Mouse (Mus musculus) adrenal gland, adult (tissue): Measurements from ENCODE around the gene Iqsec1.

Source experiments
- DNase-seq, 2 experiments: peaks; one replicate each; pipeline ENCODE4 v3.0.0; 2022 to 2023; ENCODE audit warnings: low spot score in 1 of 2; ENCODE audit not compliant: inconsistent age in 2 of 2

Gene Iqsec1

GRCm38 (mm10) chr6:90816551-90816950 is 171.9 kb downstream of the Iqsec1 start:
- DNase-seq = no peak

GRCm38 (mm10) chr6:90815341-90815740 is 173.1 kb downstream of the Iqsec1 start:
- DNase-seq = no peak

- DNase-seq = no peak
These were observed 175.0 kb downstream of the Iqsec1 start for GRCm38 (mm10) chr6:90813526-90813925.

DNA sequence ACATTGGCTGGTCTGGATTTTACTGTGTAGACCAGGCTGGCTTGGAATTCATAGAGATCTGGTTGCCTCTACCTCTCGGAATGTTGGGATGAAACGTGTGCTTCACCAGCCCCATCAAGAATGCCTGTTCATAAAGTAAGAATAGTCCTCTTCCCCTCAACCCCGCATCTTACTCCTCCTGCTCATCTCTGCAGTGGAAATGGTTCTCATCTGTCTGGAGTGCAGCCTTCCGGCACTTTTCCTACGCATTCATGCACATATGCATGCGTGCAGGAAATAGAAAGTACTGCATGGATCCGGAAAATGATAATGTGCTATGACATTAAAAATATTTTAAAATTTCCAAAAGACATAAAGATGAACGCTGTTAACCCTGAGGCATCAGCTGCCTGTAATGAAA is 175.9 kb downstream of the Iqsec1 start:
- DNase-seq = no peak

DNA sequence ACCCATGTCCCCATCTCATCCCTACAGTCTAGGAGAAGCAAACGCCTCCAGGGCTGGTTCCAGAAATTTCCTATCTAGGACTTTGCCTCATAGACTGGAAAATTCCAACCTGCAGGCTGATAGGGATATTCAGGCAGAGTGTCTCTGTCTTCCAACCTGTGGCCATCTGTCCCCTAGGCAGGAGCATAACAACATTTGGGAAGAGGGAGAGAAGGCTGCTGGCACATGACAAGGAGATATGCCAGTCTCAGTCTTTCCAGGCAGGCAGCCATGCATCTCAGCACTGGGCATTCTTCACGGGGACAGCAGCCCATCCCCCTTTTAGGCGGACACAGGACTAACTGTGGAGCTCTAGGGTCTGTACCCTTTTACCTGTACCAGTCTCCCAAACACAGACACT is 176.4 kb downstream of the Iqsec1 start:
- no peak for DNase-seq

- DNase-seq = no peak
These were observed 177.9 kb downstream of the Iqsec1 start for GRCm38 (mm10) chr6:90810576-90810975.

DNA sequence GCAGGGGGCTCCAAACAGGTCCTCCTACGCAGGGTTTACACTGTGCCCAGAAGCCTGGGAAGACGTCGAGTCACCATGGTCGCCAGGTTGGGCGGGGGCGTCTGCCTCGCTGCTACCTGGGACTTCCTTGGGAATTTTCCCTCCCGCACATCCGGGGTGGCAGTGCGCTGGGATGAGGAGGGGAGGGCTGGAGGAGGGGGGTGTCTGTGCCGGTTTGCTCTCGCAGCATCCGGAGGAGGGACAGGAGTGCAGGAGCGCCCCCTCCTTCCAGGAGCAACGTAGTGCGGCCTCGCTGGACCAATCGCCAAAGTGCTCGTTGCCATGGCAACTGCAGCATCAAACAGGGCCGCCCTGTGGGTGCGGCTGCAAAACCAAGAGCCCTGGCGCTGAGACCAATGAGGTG is 178.5 kb downstream of the Iqsec1 start:
- peak; percentile 67 to 76 for DNase-seq

GRCm38 (mm10) chr6:90809077-90809840 is 179.2 kb downstream of the Iqsec1 start:
- no peak for DNase-seq

GRCm38 (mm10) chr6:90808544-90808943 is 179.9 kb downstream of the Iqsec1 start:
- DNase-seq = no peak

DNA sequence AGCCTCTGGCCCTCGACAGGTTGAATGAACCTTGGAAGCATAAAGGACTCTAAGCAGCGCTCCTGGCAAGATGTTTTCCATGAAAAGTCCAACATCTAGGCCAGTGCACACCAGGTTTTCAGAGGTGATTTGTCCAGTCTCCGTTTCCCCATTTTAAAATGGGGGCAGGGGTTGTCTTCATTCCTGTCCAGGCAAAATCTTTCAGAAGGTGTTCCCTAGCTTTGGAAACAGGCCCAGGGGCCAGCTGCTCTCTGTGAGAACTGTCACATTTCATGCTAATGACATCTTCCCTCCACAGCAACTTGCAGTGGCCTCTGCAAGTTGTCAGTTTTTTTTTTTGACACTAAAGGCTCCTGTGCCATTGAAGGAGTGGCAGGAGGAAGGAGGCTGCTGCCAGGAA is 180.4 kb downstream of the Iqsec1 start:
- no peak for DNase-seq

DNA sequence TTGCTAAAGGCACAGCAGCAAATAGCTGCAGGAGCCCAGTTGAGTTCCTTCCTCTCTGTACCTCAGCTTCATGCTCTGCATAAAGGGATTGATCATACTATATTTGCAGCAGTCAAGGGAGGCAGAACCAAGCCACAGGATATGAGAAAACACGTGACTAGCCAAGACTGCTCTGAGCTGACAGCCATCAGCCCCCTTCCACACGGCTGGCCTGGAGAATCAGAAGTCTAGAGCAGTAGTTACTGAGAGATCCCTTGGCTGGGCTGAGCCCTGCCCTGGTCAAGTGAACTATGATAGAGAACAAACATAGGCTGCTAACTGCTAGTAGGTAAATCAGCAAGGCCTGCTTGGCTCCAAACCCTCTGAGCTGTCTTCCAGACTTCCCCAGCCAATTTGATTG is 180.9 kb downstream of the Iqsec1 start:
- no peak for DNase-seq

DNA sequence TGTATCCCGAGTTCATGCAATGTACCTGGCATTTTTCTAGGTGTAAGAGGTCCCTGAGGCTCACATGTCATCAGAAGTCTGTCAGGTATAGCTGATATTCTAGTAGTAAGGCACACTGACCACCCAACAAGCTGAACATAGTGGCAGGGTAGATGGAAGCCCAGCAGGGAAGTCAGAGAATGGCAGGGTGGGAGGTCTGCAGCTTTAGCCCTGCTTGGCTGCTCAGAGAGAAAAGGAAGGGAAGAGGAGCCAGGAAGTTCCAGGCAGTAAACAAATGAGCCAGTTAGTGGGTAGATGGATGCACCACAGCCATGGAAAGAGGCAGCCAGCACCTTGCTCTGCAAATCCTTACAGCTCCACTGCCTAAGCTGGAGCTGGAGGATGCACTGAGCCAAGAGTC is 181.7 kb downstream of the Iqsec1 start:
- no peak for DNase-seq

DNA sequence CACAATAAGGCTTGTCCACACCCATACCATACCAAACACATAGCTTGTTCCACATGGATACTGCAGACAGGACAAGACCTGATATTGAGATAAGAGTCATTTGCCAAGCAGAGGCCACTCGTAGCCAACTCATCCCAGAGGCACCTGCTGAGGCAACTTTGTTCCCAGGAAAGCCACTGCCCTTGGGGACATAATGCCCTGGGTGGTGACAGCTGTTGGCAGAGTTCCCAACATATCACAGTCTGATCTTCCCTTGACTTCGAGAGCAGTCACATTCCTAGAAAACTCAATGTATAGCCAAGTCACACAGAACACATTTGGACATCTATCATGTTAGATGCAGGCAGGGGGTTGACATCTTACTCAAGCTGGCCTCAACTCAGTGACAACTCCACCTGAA is 183.4 kb downstream of the Iqsec1 start:
- DNase-seq = no peak

GRCm38 (mm10) chr6:90804646-90805045 is 183.8 kb downstream of the Iqsec1 start:
- no peak for DNase-seq

DNA sequence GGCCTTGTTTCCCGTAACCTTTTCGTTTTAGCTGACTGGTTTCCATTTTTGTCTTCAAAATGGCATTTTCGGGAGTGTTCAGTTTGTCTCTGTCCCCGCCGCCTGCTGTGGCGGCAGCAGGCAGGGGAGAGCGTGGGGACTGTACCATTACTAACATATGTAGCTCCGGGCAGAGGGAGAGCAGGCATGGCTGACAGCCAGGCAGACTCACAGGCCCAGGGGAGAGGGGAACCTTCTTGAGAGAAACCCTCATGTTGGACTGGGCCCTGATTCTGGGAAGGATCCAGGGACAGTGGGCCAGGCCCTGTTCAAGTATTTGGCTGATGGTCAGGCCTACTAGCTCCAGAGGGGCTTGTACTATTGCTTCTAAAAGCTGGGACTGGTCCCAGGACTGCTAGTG is 185.9 kb downstream of the Iqsec1 start:
- DNase-seq = no peak

DNA sequence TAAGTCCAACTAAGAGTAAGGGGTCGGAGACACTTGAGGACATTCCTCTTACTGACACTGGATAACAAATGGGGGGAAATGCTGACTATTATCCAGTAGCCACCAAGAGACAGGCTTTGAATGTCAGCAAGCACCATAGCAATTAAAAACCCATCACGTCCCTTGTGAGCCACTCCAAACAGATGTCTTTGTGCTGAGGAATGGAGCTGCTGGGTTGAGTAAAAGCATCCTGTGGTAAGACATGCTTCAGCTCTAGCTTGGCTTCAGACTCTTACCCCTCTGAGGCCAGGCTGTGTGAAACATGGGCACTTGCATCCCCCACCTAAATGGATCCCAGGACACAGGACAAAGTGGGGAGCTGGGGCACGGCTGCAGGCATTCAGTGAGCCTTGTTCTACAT is 186.4 kb downstream of the Iqsec1 start:
- no peak for DNase-seq

DNA sequence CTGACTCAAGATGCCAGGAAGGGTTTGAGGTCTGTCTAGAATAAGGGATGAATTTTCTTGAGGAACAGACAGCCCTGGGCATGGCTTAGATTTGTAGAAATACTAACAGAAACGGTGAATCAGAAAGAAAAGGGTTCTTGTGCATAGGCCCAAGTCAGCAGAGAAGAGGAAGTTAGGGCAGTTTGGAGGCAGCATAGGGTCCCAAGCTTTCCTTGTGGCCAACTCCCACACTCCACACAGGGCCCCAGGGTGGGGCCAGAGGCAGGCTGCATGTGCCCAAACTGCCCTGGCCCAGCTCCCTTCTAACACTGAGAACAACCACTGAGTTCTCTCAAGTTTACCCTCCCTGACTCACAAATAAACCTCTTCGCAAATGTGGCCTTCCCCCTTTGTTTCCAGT is 187.7 kb downstream of the Iqsec1 start:
- no peak for DNase-seq

GRCm38 (mm10) chr6:90799116-90799515 is 189.4 kb downstream of the Iqsec1 start:
- DNase-seq = peak in 1 of 2 experiments; percentile 64

DNA sequence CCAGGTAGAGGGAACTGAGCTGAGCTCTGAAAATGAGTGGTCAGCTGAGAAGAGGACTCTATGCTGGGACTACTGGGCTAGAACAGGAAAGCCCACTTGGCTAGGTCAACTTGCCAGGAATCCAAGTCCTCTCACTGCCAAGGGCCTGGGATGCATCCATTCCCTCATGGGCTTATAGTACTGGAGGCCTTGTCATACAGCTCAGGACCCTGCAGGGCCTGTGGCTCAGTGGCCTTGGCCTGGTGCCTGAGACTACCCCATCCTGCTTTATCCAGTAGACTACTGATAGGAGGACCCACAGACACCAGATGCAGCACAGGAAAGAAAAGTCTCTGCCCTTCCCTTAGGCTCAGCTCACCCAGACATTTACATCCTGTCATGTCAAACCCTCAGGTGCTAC is 190.3 kb downstream of the Iqsec1 start:
- DNase-seq = no peak

DNA sequence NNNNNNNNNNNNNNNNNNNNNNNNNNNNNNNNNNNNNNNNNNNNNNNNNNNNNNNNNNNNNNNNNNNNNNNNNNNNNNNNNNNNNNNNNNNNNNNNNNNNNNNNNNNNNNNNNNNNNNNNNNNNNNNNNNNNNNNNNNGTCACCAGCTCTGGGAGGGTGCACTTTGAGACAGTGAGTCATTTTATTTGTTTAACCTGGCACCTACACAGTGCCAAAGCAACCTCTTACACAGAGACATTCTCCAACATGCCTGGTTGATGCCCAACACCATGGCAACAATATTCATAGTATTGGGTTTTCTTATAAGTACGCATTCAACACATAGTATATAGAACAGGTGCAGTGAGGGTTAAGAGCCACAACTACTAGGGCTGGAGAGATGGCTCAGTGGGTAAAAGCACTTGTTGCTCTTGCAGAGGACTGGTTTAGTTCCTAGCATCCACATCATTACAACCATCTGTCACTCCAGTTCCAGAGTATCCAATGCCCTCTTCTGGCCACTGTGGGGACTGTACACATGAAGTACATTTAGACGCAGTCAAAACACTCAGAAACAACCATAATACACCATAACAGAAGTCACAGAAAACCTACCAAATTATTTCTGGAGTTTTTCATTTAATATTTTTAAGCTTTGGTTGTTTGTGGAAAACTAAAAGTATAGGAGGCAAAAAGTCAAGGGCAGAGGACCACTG is 191.4 kb downstream of the Iqsec1 start:
- DNase-seq = no peak

- DNase-seq = no peak
These were observed 197.6 kb downstream of the Iqsec1 start for GRCm38 (mm10) chr6:90790901-90791300.

DNA sequence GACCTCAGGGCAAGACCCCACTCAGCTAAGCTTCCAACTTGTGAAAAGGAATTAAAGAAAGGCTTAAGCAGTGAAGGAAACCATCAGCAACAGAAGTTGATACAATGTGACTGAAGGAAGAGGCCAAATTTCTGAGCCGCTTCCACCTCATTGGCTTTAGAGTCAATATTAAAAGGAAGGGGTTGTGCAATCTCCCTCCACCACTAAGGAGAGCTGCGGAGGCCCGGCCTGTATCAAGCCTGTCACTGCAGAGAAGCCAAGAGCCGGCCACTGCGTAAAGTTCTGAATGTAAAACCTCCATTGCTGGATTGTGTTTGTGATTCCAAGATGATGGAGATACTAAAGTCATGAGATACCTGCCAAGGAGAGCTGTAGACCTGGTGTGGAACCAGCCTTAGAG is 199.0 kb downstream of the Iqsec1 start:
- DNase-seq = no peak

- DNase-seq = no peak
These were observed 200.9 kb downstream of the Iqsec1 start for GRCm38 (mm10) chr6:90787587-90787986.
